Mouse (Mus musculus): ENCODE measurements around the gene Smtn.
A peak's percentile ranks its signal among the peaks of the same experiment; 100 is the strongest.

DNA sequence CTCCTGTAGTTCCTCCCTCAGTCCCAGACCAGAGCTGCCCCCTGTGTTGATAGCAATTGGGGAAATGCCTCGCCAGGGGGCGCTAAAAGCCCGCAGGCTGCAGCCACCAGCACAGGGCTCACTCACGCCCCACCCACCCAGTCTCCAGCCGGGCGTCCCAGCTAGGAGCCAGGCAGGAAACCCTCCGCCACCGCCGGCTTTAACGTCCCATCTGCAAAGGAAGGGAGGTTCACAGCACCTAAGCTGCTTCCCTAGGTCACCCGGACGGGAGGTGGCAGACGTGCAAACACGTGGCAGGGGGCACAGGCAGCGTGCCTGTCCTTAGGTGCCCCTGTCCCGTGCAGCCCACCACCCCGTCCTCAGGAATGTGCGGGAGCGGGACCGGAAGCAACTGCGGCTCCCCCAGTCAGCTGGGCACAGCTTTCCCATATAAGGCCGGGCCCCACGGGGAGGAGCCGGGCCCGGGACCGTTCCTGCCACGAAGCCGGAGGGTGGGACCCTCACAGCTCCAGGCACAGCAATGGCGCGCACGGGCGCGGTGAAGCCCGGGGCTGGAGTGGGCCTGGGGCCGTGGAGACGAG lies 4.9 kb downstream of the Smtn start:
- TF ChIP-seq CTCF (IDR thresholded peaks at IDR 0.05; ENCODE audit: extremely low read depth, insufficient read depth, insufficient read length, insufficient replicate concordance) (peak; percentile 95), POLR2A (IDR thresholded peaks at IDR 0.05; ENCODE audit: low read depth, low read length) (no peak)
